Mouse (Mus musculus) gastrocnemius, postnatal 10 days (tissue): ENCODE results near the gene Adamts7. TPM values are rescaled to one million over a fixed set of nuclear protein-coding genes. Genes with fewer than 3 reads are reported as not detected.
A peak's percentile ranks its signal among the peaks of the same experiment; 100 is the strongest.

Experiments used
- DNase-seq: peaks from one replicate; pipeline ENCODE4 v3.0.0; 2021; ENCODE audit warnings: mixed read lengths
- total RNA-seq, 2 experiments: library from RNA; stranded (reverse); gene quantifications; 2 replicates each; pipeline ENCODE4 v1.2.3; 2021

The Adamts7 gene
- total RNA-seq, 2 experiments from 2014 or later: 5.9 to 9.1 TPM

DNA sequence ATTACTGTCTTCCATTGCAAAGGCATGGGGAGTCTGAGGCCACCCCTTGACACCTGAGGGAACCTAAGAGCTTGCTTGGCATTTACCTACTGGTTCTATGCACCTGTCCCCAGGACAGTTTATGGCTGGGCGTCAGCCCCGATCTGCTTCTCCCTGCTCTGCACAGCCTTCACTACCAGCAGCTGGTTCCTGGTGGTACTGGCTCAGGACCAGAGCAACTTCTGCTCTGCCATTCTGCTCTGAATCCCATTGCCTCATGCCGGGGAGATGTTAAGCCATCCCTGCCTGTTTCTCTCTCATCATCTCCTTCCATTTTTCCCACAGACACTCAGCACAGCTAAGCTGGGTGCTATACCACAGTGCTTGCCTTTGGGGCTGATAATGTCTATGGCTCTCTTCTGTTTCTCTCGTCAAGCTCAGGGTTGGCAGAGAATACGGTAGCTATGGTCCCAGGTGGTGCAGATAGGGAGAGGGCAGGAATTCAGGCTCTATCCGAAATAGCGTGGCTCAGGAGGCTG, 35.1 kb downstream of the Adamts7 start:
- no peak for DNase-seq

DNA sequence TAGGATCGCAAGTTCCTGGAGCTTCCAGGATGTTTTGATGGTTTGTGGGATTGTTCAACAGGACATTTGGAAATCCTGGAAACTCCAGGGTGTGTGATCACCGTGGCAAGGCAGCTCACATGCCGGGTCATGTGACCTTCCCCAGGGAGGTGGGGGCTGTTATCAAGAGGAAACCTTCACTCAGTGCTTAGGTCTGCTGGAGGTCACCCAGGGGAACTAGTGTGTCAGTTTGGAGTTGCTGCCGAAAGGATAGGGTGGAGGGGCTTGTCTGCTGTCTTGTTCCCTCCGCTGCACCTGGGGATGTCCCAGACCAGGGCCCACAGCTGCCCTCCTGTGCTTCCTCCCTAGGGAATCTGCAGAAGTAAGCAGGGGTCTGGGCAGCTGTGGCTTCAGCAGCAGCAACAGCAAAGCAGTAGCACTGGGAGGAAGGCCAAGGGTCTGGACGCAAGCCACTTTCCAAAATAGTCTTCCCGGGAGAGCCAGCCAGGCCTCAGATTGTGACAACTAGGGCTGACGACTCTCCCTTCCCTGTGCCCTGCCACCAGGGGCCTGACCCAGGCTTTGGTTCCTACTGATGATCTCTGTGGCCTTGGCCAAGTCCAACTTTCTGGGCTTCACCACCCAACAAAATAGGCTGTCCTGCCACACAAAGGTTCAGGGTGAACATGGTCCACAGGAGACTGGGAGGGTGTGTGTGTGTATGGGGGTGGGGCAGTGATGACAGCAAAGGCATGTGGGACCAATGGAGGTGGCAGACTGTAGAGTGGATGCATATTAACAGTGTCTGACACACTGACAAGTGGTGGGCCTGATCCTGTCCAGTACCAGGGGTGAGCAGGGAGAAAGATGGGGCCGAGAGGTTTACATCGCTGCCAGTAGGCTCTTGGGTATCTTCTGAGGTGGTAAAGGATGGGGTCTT, 35.9 kb downstream of the Adamts7 start:
- peak; percentile 86 for DNase-seq

GRCm38 (mm10) chr9:90199611-90200010, 36.7 kb downstream of the Adamts7 start:
- DNase-seq: no peak

DNA sequence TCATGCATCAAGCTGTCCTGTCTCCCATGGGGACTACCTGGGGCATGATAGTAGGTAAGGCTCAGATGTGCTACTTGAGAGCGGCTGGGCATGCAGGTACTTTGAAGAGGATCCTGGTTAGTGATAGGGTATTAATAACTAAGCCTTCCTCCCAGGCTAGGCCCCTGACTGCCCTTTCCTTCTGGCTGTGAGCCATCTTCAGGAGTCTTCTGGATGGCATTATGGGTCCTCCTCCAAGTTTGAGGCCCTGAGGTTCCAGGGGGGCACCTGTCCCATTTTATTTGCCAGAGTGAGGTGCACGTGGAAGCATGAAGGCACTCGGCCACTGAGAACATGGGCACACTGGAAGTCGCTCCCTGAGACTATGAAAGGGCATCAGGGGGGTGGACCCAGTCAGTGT, 37.6 kb downstream of the Adamts7 start:
- no peak for DNase-seq

DNA sequence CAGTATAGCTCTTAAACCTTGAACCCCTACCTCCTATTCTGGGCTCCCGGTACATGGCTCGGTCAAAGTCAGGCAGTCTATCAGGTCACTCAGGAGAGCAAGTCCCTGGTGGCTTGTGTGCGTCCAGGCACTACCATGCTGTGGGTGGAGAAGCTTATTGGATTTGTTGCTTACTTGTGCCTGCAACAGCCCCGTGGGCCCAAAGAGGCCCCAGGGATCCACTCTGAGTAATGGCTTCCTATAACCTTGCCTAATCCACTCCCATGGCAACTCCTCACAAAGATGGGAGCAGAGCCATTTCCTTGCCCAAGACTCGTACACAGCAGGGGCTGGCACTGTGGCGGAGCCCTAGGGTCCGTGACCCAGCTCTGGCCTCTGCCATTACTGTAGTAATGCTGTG, 38.2 kb downstream of the Adamts7 start:
- DNase-seq: no peak

GRCm38 (mm10) chr9:90201541-90201940, 38.7 kb downstream of the Adamts7 start:
- no peak for DNase-seq

GRCm38 (mm10) chr9:90203233-90203632, 40.4 kb downstream of the Adamts7 start:
- no peak for DNase-seq

DNA sequence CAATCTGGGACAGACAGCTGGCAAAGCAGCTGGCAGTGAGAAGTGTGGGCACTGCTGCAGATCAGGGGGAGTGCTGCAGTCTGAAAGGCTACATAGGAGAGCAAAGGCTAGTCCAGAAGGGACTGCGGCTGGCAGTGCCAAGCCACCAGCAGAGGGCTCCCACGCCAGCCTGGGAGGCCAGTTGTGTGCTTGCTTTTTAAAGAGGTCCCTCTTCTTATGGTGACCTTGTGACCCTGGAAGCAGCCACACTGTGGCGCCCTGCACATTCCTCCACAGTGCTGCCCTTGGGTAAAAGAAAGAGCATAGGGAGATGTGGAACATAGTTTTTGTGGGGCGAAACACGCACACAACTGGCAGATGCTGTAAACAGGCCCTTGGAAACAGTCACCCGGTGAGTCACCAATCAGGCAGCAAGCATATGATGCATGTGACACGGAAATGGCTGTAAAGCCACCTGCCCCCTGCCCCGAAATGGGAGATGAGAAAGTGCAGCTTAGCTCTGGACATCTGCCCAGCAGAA, 41.6 kb downstream of the Adamts7 start:
- DNase-seq: no peak

GRCm38 (mm10) chr9:90206500-90206899, 43.6 kb downstream of the Adamts7 start:
- peak; percentile 91 for DNase-seq

- no peak for DNase-seq
Measured at GRCm38 (mm10) chr9:90207808-90208207, 44.9 kb downstream of the Adamts7 start.

DNA sequence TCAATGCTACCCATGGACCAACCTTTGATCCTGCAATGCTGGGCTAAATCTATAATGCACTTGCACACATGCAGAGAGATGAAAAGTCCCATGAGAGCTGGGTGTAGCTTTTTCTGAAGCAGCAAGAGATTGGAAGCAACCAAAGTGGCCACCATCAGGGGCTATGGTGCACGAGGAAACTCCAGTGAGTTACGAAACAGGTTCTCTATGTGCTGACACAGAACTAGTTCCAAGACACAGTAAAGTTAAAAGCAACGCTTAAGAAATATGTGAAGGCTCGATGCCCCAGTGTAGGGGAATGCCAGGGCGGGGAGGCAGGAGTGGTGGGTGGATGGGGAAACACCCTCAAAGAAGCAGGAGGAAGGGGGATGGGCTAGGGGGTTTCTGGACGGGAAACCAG, 45.8 kb downstream of the Adamts7 start:
- DNase-seq: no peak

GRCm38 (mm10) chr9:90213127-90213526, 50.3 kb downstream of the Adamts7 start:
- no peak for DNase-seq

DNA sequence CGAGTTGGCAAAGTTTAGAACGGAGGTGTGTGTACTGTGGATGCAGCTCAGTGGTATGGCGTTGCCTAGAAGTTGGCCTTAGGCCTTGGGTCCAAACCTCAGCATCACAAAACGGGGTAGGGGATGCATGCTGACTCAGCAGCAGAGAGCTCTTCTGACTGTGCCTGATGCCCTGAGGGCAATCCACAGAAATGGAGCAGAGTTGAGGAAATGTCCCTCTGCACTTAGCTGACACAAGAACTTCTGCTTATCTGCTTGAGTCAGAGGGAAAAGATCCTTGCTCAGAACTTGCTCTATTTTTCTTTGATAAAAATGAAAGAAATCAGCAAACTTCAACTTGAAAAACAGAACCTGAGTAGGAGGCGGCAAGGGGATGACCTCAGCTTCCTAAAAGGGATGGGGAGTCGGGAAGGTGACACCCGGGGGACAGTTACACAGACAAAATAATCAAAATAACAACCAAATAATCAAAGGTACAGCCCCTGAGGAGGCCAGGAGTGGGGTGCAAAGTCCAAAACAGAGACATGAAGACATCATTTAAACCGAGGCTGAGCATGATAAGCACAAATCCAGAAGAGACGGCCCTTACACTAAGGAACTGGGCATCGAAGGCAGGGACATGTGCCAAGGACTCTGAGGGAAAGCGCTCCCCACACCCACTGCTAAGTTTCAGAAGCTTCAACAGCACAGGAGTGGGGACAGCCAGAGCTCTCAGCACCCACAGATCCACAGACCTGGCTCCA, 53.6 kb downstream of the Adamts7 start:
- DNase-seq: no peak

DNA sequence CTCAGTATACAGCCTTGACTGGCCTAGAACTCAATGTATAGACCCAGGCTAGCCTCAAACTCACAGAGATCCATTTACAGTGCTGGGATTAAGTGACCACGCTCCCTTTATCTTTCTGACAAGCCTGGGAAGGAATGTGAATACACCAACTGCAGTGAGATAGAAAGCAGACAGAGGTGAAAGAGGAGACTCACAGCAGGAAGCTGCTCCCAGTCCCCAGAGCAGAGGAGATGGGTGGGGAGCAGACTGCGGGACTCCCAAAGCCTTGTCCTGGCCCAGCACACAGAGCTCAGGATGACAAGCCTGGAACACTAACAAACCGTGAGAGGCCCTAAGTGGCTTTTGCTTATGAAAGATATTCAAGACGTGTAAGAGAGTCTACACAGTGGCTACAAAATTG, 54.6 kb downstream of the Adamts7 start:
- DNase-seq: no peak

DNA sequence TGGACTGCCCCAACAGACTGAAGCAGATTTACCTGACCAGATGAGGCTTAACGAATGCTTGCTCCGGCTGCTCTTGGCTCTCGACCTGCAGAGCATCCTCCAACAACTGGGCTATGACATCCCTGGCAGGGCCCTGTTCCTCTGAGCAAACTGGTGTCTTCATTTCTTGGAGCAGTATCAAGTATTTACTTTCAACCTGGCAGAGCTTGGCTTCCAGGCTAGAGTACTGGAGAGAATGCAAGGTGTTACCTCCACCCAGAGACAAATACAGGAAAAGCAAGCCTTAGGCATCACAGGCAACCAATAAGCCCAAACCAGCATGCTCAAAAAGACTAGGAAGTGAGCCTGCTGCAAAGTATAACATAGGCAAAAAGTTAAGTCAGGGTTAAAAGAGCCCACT, 59.4 kb downstream of the Adamts7 start:
- no peak for DNase-seq

DNA sequence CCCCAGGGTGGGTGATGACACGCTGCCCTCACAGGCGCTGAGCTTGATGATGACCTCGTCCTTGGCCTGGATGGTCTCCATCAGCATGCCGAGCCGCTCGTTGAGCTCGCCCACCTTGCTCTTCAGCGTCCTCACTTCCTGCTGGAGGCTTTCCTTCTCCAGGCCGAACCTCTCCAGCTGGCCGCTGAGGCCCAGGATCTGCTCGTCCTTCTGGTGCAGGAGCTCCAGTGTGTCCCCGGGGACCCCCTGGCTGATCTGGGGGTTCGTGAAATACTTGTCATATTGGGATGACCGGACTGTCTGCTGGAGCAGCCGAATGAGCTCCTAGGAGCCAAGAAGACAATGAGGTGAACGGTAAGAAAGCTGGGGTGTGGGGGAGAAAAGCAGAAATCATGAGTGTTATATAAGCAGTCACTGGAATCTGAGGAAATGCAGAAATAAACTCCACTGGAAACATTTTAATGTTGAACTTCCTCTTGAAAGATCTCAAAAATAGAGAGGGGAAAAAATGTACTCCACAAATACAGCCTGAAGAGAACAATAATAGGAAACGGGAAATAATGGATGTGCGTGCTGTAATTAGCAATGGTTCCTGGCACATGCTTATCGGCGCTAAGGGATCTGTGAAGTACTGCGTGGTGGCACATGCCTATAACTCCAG, 63.3 kb downstream of the Adamts7 start:
- no peak for DNase-seq

DNA sequence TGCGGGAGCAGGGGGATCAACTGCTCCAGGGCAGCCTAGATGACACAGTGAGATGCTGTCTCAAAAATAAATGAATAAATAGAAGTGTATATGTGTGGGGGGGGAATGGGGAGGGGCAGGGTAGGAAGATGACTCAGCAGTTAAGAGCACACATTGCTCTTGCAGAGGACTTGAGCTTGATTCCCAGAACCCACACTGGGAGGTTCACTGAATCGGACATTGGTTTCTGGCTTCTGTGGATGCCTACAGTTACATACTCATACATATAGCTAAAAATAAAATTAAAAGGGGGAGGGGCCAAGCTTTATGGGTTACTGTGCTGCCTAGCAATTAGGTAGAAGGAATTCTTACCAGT, 63.9 kb downstream of the Adamts7 start:
- no peak for DNase-seq

DNA sequence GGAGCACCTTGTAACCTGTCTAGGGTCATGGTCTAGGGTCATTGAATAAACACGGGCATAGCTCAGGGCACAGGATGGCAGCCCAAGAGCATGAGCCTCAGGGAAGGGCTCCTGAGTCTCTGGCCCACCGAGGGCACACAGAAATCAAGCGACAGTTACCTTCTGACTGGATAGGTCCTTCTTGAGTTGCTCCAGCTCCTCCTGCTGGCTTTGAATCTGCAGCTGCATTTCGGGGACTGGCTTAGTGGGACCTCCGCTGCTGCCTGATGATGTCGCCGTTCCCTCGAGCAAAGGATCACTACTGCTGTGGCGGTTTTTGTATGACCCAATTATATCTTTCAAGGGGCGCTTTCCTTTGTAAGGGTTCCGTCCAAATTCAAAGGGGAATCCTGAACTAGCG, 64.3 kb downstream of the Adamts7 start:
- DNase-seq: no peak

GRCm38 (mm10) chr9:90232781-90233690, 70.2 kb downstream of the Adamts7 start:
- no peak for DNase-seq

DNA sequence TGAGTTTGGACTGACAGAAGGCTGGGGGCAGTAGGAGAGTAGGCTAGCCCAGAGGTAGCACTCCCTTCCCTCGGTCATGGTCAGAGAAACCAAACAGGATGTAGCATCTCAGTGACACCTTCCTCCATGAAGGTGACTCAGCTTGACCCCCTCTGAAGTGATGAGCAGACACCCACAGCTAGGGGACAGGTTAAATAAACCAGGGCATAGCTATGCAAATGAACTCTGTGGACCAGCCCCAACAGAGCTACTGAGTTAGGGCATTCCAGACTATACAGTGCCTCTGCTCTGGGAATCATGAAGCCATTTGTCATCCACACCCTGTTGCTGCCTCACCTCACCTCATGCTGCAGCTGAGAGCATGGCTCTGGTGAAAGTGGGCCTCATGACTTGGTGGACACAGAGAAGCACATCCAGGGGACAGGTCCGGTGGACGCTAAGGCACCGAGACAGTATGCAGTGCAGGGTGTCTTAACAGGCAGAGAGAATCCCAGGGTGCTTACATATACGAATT, 71.1 kb downstream of the Adamts7 start:
- no peak for DNase-seq

GRCm38 (mm10) chr9:90234786-90235185, 71.9 kb downstream of the Adamts7 start:
- DNase-seq: no peak
